Mouse (Mus musculus) layer of hippocampus, postnatal 25 days (tissue): ENCODE data around the gene Mrps2. TPM values are rescaled to one million over a fixed set of nuclear protein-coding genes. Genes with fewer than 3 reads are reported as not detected.
"Not testable (repeated sequence)": the region's sequence is repeated elsewhere in the genome, so short reads cannot be mapped to it uniquely, and the experiment has no call there.

ENCODE experiments used
- DNase-seq, 2 experiments: peaks; one replicate each; pipeline ENCODE4 v3.0.0; 2022; ENCODE audit warnings: mixed read lengths in 2 of 2, low spot score in 1 of 2; ENCODE audit errors: extremely low spot score in 1 of 2
- total RNA-seq, 2 experiments: library from RNA; stranded (reverse); gene quantifications; 2 replicates each; pipeline ENCODE4 v1.2.3; 2021

Mrps2 gene
- total RNA-seq, 2 experiments from 2014 or later, result 38.3 to 39.2 TPM

GRCm38 (mm10) chr2:28470591-28470990, 2.7 kb downstream of the Mrps2 start:
- DNase-seq, result no peak

- not testable (repeated sequence) for DNase-seq
These were observed 4.1 kb downstream of the Mrps2 start for GRCm38 (mm10) chr2:28472011-28472410.

- not testable (repeated sequence) for DNase-seq
These were observed 10.1 kb downstream of the Mrps2 start for GRCm38 (mm10) chr2:28477993-28478392.

- DNase-seq, result no peak
These were observed 11.6 kb downstream of the Mrps2 start for GRCm38 (mm10) chr2:28479208-28480204.

GRCm38 (mm10) chr2:28483861-28484260, 16.0 kb downstream of the Mrps2 start:
- no peak for DNase-seq

GRCm38 (mm10) chr2:28494521-28494920, 26.7 kb downstream of the Mrps2 start:
- DNase-seq, result no peak

- no peak for DNase-seq
These were observed 27.4 kb downstream of the Mrps2 start for GRCm38 (mm10) chr2:28495207-28495756.

- DNase-seq, result no peak
These were observed 28.1 kb downstream of the Mrps2 start for GRCm38 (mm10) chr2:28495801-28496595.

- DNase-seq, result no peak
These were observed 28.8 kb downstream of the Mrps2 start, which contains the start of gene Gbgt1 for GRCm38 (mm10) chr2:28496671-28497070. Gene Gbgt1 (plus strand): TSS chr2:28496891.

GRCm38 (mm10) chr2:28497561-28497960, 29.7 kb downstream of the Mrps2 start:
- no peak for DNase-seq

GRCm38 (mm10) chr2:28498431-28498830, 30.6 kb downstream of the Mrps2 start:
- no peak for DNase-seq

- no peak for DNase-seq
These were observed 35.1 kb downstream of the Mrps2 start for GRCm38 (mm10) chr2:28502987-28503386.

- no peak for DNase-seq
These were observed 36.8 kb downstream of the Mrps2 start for GRCm38 (mm10) chr2:28504676-28505075.

- no peak for DNase-seq
These were observed 37.9 kb downstream of the Mrps2 start, which contains the start of gene Gm10134 for GRCm38 (mm10) chr2:28505795-28506194. Gene Gm10134 (plus strand): TSS chr2:28506095.

- no peak for DNase-seq
These were observed 38.4 kb downstream of the Mrps2 start for GRCm38 (mm10) chr2:28506291-28506690.

- not testable (repeated sequence) for DNase-seq
These were observed 43.7 kb downstream of the Mrps2 start for GRCm38 (mm10) chr2:28511600-28511999.

- no peak for DNase-seq
These were observed 45.0 kb downstream of the Mrps2 start, which contains the start of gene Ralgds for GRCm38 (mm10) chr2:28512798-28513401. Gene Ralgds (plus strand): TSS chr2:28513125.

- no peak for DNase-seq
These were observed 45.8 kb downstream of the Mrps2 start for GRCm38 (mm10) chr2:28513431-28514370.

GRCm38 (mm10) chr2:28514489-28514888, 46.6 kb downstream of the Mrps2 start:
- DNase-seq, result peak; percentile 85 to 97
